Mouse (Mus musculus) erythroblast, embryonic 14.5 days (primary cell): Measurements from ENCODE around the gene Tbxa2r. TPM values are rescaled to one million over a fixed set of nuclear protein-coding genes. Genes with fewer than 3 reads are reported as not detected.

Experiments used
- H3K27me3 ChIP-seq: 2 replicates; pipeline ENCODE4 v1.6.1; 2012; ENCODE audit warnings: inconsistent platforms; ENCODE audit not compliant: control insufficient read depth
- H3K36me3 ChIP-seq: 2 replicates; pipeline ENCODE4 v1.6.1; 2012; ENCODE audit warnings: mild to moderate bottlenecking, inconsistent platforms; ENCODE audit not compliant: control insufficient read depth
- H3K4me1 ChIP-seq: 2 replicates; pipeline ENCODE4 v1.6.1; 2012; ENCODE audit warnings: inconsistent platforms; ENCODE audit not compliant: control insufficient read depth
- H3K4me3 ChIP-seq: replicated peaks from 2 replicates; pipeline ENCODE3; 2012; ENCODE audit warnings: moderate library complexity, mild to moderate bottlenecking, inconsistent platforms
- H3K9me3 ChIP-seq: 2 replicates; pipeline ENCODE4 v1.6.1; 2012; ENCODE audit warnings: low read length, inconsistent platforms, mixed read lengths; ENCODE audit not compliant: control insufficient read depth
- GATA1 ChIP-seq: IDR thresholded peaks from 2 replicates; pipeline ENCODE4 v1.6.1; 2012; ENCODE audit warnings: low read length, inconsistent platforms, mixed read lengths
- TAL1 ChIP-seq: IDR thresholded peaks from 3 replicates; pipeline ENCODE4 v1.6.1; 2012; ENCODE audit warnings: low read length, inconsistent platforms, mixed read lengths
- polyA plus RNA-seq: library from polyadenylated mRNA; stranded (reverse); fragments of >175 nt; gene quantifications from 2 replicates; pipeline ENCODE4 v1.2.3, GENCODE M21; 2012

Gene Tbxa2r
- polyA plus RNA-seq, result 0.04 TPM in 1 of 2 replicates, not detected in the other

- peaks cover 16% of the 10 kb centered on the region for H3K27me3 ChIP-seq
- H3K4me3 ChIP-seq, result no peak within 1 kb of the TSS
- H3K9me3 ChIP-seq, result no peaks in the 10 kb centered on the region
- no peak for TF ChIP-seq GATA1
- TF ChIP-seq TAL1, result no peak
- peaks cover 60% of the 10 kb centered on the region for H3K36me3 ChIP-seq
- peaks cover 36% of the 10 kb centered on the region for H3K4me1 ChIP-seq
Measured at GRCm38 (mm10) chr10:81328386-81328785, at the start of gene Tbxa2r. TSS of gene Tbxa2r (plus strand) at chr10:81328731.

GRCm38 (mm10) chr10:81279496-81279895 is 49.0 kb upstream of the Tbxa2r start:
- peaks cover 58% of the 10 kb centered on the region for H3K27me3 ChIP-seq
- TF ChIP-seq GATA1 (no peak), TAL1 (no peak)
- no peaks in the 10 kb centered on the region; the same call in 1 of the 2 replicates for H3K9me3 ChIP-seq
- no peak overlapping the region for H3K4me3 ChIP-seq
- peaks cover 5% of the 10 kb centered on the region for H3K4me1 ChIP-seq
- no peaks in the 10 kb centered on the region for H3K36me3 ChIP-seq

- peaks cover 74% of the 10 kb centered on the region for H3K27me3 ChIP-seq
- H3K36me3 ChIP-seq, result no peaks in the 10 kb centered on the region
- H3K9me3 ChIP-seq, result peaks cover 4% of the 10 kb centered on the region; the same call in 1 of the 2 replicates
- H3K4me3 ChIP-seq, result no peak overlapping the region
- TF ChIP-seq TAL1, result no peak
- TF ChIP-seq GATA1, result no peak
- peaks cover 43% of the 10 kb centered on the region for H3K4me1 ChIP-seq
Measured at GRCm38 (mm10) chr10:81284189-81284588, 44.3 kb upstream of the Tbxa2r start.

- TF ChIP-seq GATA1, result no peak
- no peak for TF ChIP-seq TAL1
- Histone ChIP-seq H3K36me3 (no peaks in the 10 kb centered on the region), H3K9me3 (peaks cover 4% of the 10 kb centered on the region; the same call in 1 of the 2 replicates), H3K27me3 (peaks cover 69% of the 10 kb centered on the region), H3K4me1 (peaks cover 43% of the 10 kb centered on the region), H3K4me3 (no peak overlapping the region)
Measured at GRCm38 (mm10) chr10:81284719-81285118, 43.8 kb upstream of the Tbxa2r start.

GRCm38 (mm10) chr10:81285694-81286450 is 42.7 kb upstream of the Tbxa2r start:
- Histone ChIP-seq H3K36me3 (no peaks in the 10 kb centered on the region), H3K9me3 (peaks cover 4% of the 10 kb centered on the region; the same call in 1 of the 2 replicates), H3K4me1 (peaks cover 46% of the 10 kb centered on the region), H3K27me3 (peaks cover 58% of the 10 kb centered on the region), H3K4me3 (peak overlapping the region; percentile 52)
- TF ChIP-seq TAL1 (no peak), GATA1 (no peak)

- Histone ChIP-seq H3K9me3 (peaks cover 4% of the 10 kb centered on the region; the same call in 1 of the 2 replicates), H3K4me1 (peaks cover 54% of the 10 kb centered on the region), H3K4me3 (no peak overlapping the region), H3K36me3 (no peaks in the 10 kb centered on the region), H3K27me3 (peaks cover 54% of the 10 kb centered on the region)
- TF ChIP-seq GATA1 (no peak), TAL1 (no peak)
Measured at GRCm38 (mm10) chr10:81286586-81286985, 41.9 kb upstream of the Tbxa2r start.

- H3K27me3 ChIP-seq, result peaks cover 49% of the 10 kb centered on the region
- TF ChIP-seq GATA1 (no peak), TAL1 (no peak)
- H3K4me1 ChIP-seq, result peaks cover 63% of the 10 kb centered on the region
- H3K36me3 ChIP-seq, result no peaks in the 10 kb centered on the region
- H3K4me3 ChIP-seq, result no peak overlapping the region
- peaks cover 4% of the 10 kb centered on the region; the same call in 1 of the 2 replicates for H3K9me3 ChIP-seq
Measured at GRCm38 (mm10) chr10:81287513-81288157, 40.9 kb upstream of the Tbxa2r start.

GRCm38 (mm10) chr10:81288601-81289000 is 39.9 kb upstream of the Tbxa2r start:
- TF ChIP-seq GATA1 (no peak), TAL1 (no peak)
- Histone ChIP-seq H3K27me3 (peaks cover 40% of the 10 kb centered on the region), H3K9me3 (peaks cover 4% of the 10 kb centered on the region; the same call in 1 of the 2 replicates), H3K4me3 (no peak overlapping the region), H3K4me1 (peaks cover 70% of the 10 kb centered on the region), H3K36me3 (no peaks in the 10 kb centered on the region)

GRCm38 (mm10) chr10:81289278-81289677 is 39.3 kb upstream of the Tbxa2r start:
- H3K36me3 ChIP-seq, result no peaks in the 10 kb centered on the region
- H3K9me3 ChIP-seq, result peaks cover 4% of the 10 kb centered on the region; the same call in 1 of the 2 replicates
- H3K27me3 ChIP-seq, result peaks cover 34% of the 10 kb centered on the region
- TF ChIP-seq GATA1, result no peak
- TF ChIP-seq TAL1, result no peak
- no peak overlapping the region for H3K4me3 ChIP-seq
- H3K4me1 ChIP-seq, result peaks cover 77% of the 10 kb centered on the region
